Mouse (Mus musculus): ENCODE measurements at regions not wholly inside any gene's neighbourhood (a gene's known extent, or its start where the extent isn't known, plus 50 kb on each side); places are given as distances from the start of the nearest gene placed in this dataset.

- no peak for TF ChIP-seq CTCF (conservative IDR thresholded peaks at IDR 0.05)
- DNase-seq (ENCODE audit: low spot score in 2 of 2): no peak
- no peak overlapping the region for H3K27ac ChIP-seq
- H3K4me3 ChIP-seq: no peak overlapping the region
Measured at GRCm38 (mm10) chr17:27315947-27316628, 111.8 kb upstream of the Lemd2 start.

- Histone ChIP-seq H3K27ac (no peak overlapping the region), H3K4me3 (no peak overlapping the region)
- no peak for DNase-seq (ENCODE audit: low spot score in 2 of 2)
- TF ChIP-seq CTCF (conservative IDR thresholded peaks at IDR 0.05): no peak
Measured at GRCm38 (mm10) chr17:27315428-27315827, 111.2 kb upstream of the Lemd2 start.

- no peak overlapping the region for H3K4me3 ChIP-seq
- no peak for DNase-seq (ENCODE audit: low spot score in 2 of 2)
- TF ChIP-seq CTCF (conservative IDR thresholded peaks at IDR 0.05): no peak; the same call in 1 of the 2 replicates
Measured at GRCm38 (mm10) chr17:27314821-27315392, 110.6 kb upstream of the Lemd2 start.

GRCm38 (mm10) chr17:27308933-27309332 is 104.7 kb upstream of the Lemd2 start:
- peak; percentile 28 for TF ChIP-seq CTCF (conservative IDR thresholded peaks at IDR 0.05)
- no peak overlapping the region for H3K4me3 ChIP-seq
- no peak overlapping the region for H3K27ac ChIP-seq
- no peak for DNase-seq (ENCODE audit: low spot score in 2 of 2)

More at GRCm38 (mm10) chr17:27314821-27315392, 110.6 kb upstream of the Lemd2 start:
- H3K27ac ChIP-seq: no peak overlapping the region

- DNase-seq (ENCODE audit: low spot score in 2 of 2): no peak
- TF ChIP-seq CTCF (conservative IDR thresholded peaks at IDR 0.05): no peak
- Histone ChIP-seq H3K4me3 (no peak overlapping the region), H3K27ac (no peak overlapping the region)
Measured at GRCm38 (mm10) chr17:27304842-27305241, 100.6 kb upstream of the Lemd2 start.

- no peak for DNase-seq (ENCODE audit: low spot score in 2 of 2)
- H3K4me3 ChIP-seq: no peak overlapping the region
- no peak for TF ChIP-seq CTCF (conservative IDR thresholded peaks at IDR 0.05)
- no peak overlapping the region for H3K27ac ChIP-seq
Measured at GRCm38 (mm10) chr17:27303633-27304479, 99.6 kb upstream of the Lemd2 start.

- Histone ChIP-seq H3K4me3 (no peak overlapping the region), H3K27ac (no peak overlapping the region)
- no peak for DNase-seq (ENCODE audit: low spot score in 2 of 2)
- no peak for TF ChIP-seq CTCF (conservative IDR thresholded peaks at IDR 0.05)
Measured at GRCm38 (mm10) chr17:27303061-27303460, 98.8 kb upstream of the Lemd2 start.

GRCm38 (mm10) chr17:27301376-27301775 is 97.1 kb upstream of the Lemd2 start:
- no peak for DNase-seq (ENCODE audit: low spot score in 2 of 2)
- H3K27ac ChIP-seq: no peak overlapping the region
- no peak for TF ChIP-seq CTCF (conservative IDR thresholded peaks at IDR 0.05)
- H3K4me3 ChIP-seq: no peak overlapping the region

- peak; percentile 54 for TF ChIP-seq CTCF (conservative IDR thresholded peaks at IDR 0.05)
Measured at GRCm38 (mm10) chr17:27299297-27299696, 95.0 kb upstream of the Lemd2 start.

GRCm38 (mm10) chr17:27298351-27298750 is 94.1 kb upstream of the Lemd2 start:
- TF ChIP-seq CTCF (conservative IDR thresholded peaks at IDR 0.05): no peak
- no peak overlapping the region for H3K27ac ChIP-seq
- peak in 1 of 2 experiments; percentile 10 for DNase-seq (ENCODE audit: low spot score in 2 of 2)
- H3K4me3 ChIP-seq: no peak overlapping the region

More at GRCm38 (mm10) chr17:27299297-27299696, 95.0 kb upstream of the Lemd2 start:
- H3K27ac ChIP-seq: no peak overlapping the region
- DNase-seq (ENCODE audit: low spot score in 2 of 2): peak in 1 of 2 experiments; percentile 7
- H3K4me3 ChIP-seq: no peak overlapping the region

GRCm38 (mm10) chr17:27296156-27296555 is 91.9 kb upstream of the Lemd2 start:
- peak in 1 of 2 experiments; percentile 6 for DNase-seq (ENCODE audit: low spot score in 2 of 2)
- TF ChIP-seq CTCF (conservative IDR thresholded peaks at IDR 0.05): no peak
- Histone ChIP-seq H3K27ac (no peak overlapping the region), H3K4me3 (no peak overlapping the region)

GRCm38 (mm10) chr17:27294208-27294604 is 89.9 kb upstream of the Lemd2 start:
- no peak overlapping the region for H3K4me3 ChIP-seq
- no peak for TF ChIP-seq CTCF (conservative IDR thresholded peaks at IDR 0.05)
- DNase-seq (ENCODE audit: low spot score in 2 of 2): no peak
- H3K27ac ChIP-seq: no peak overlapping the region

- peak in 1 of 2 experiments; percentile 8 for DNase-seq (ENCODE audit: low spot score in 2 of 2)
- H3K27ac ChIP-seq: no peak overlapping the region
- no peak for TF ChIP-seq CTCF (conservative IDR thresholded peaks at IDR 0.05)
- no peak overlapping the region for H3K4me3 ChIP-seq
Measured at GRCm38 (mm10) chr17:27293586-27294207, 89.4 kb upstream of the Lemd2 start.
